Mouse (Mus musculus) forebrain, embryonic 13.5 days (tissue): ENCODE measurements around the gene Asprv1. TPM values are rescaled to one million over a fixed set of nuclear protein-coding genes. Genes with fewer than 3 reads are reported as not detected.

Experiments
- ATAC-seq: fragments of 200-750 bp; cut with Nextera tagmentation; 2 replicates; pipeline ENCODE4 v1.8.0; 2017
- H3K27ac ChIP-seq: fragments of 300-500 bp; sonication (generic); 2 replicates; pipeline ENCODE4 v1.5.1; 2015; ENCODE audit warnings: inconsistent platforms, mild to moderate bottlenecking, moderate library complexity
- H3K27me3 ChIP-seq: fragments of 300-500 bp; sonication (generic); 2 replicates; pipeline ENCODE4 v1.6.1; 2015; ENCODE audit warnings: mild to moderate bottlenecking, inconsistent platforms
- H3K36me3 ChIP-seq: fragments of 300-500 bp; sonication (generic); 2 replicates; pipeline ENCODE4 v1.6.1; 2015; ENCODE audit warnings: mild to moderate bottlenecking, inconsistent platforms; ENCODE audit not compliant: poor library complexity, severe bottlenecking
- H3K4me1 ChIP-seq: fragments of 300-500 bp; sonication (generic); 2 replicates; pipeline ENCODE4 v1.6.1; 2015; ENCODE audit warnings: inconsistent platforms
- H3K4me2 ChIP-seq: fragments of 300-500 bp; sonication (generic); 2 replicates; pipeline ENCODE4 v1.6.1; 2015; ENCODE audit warnings: inconsistent platforms, mild to moderate bottlenecking, moderate library complexity
- H3K4me3 ChIP-seq: fragments of 300-500 bp; sonication (generic); 2 replicates; pipeline ENCODE4 v1.5.1; 2015; ENCODE audit warnings: mild to moderate bottlenecking, inconsistent platforms
- H3K9ac ChIP-seq: fragments of 300-500 bp; sonication (generic); 2 replicates; pipeline ENCODE4 v1.6.1; 2015; ENCODE audit warnings: mild to moderate bottlenecking, inconsistent platforms
- H3K9me3 ChIP-seq: fragments of 300-500 bp; sonication (generic); replicated peaks from 2 replicates; pipeline ENCODE4 v1.6.1; 2016; ENCODE audit warnings: inconsistent platforms
- WGBS: fragments of 180-500 bp; shearing (Covaris S2); methylation state at CpG from one replicate; pipeline ENCODE4 v1.1.7; 2015; 5-methylcytosine and 5-hydroxymethylcytosine counted together
- polyA plus RNA-seq: library from polyadenylated mRNA; unstranded; fragments of >200 nt; fragmentation: Nextera tagmentation; extraction: Ambion mirVana; gene quantifications from 2 replicates; pipeline ENCODE4 v1.2.1, GENCODE M21; 2015

The Asprv1 gene
- polyA plus RNA-seq: 0.45 and 0.67 TPM in 2 replicates

DNA sequence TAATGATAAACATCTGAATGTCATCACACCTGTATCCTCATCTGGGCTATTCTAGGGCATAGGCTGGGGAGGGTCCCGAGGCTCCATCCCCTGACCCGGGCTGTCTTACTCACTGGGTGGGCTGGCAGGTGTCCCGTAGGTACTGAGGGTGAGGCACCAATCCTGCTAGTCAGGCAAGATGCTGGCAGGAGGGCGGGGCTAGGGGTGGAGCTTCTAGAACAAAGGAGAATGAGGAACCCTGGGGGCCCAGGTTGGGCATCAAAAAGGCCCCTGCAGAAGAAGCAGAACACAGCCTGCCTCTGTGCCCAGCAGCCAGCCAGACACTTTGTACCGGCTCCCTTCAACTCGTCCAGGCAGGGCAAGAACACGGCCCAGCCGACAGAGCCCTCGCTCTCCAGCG is at the start of gene Asprv1:
TSS of gene Asprv1 (plus strand) at position 219 of the 400 bp plus-strand sequence.
- ATAC-seq: no peak
- Histone ChIP-seq H3K4me3 (no peak within 1 kb of the TSS), H3K4me1 (peaks cover 9% of the 10 kb centered on the region; the same call in 1 of the 2 replicates), H3K36me3 (no peaks in the 10 kb centered on the region), H3K9me3 (no peaks in the 10 kb centered on the region), H3K27ac (no peak within 1 kb of the TSS), H3K27me3 (no peaks in the 10 kb centered on the region), H3K4me2 (no peak within 1 kb of the TSS), H3K9ac (no peak within 1 kb of the TSS)
- WGBS: 53% methylated on average over 10 of the region's 10 CpGs

DNA sequence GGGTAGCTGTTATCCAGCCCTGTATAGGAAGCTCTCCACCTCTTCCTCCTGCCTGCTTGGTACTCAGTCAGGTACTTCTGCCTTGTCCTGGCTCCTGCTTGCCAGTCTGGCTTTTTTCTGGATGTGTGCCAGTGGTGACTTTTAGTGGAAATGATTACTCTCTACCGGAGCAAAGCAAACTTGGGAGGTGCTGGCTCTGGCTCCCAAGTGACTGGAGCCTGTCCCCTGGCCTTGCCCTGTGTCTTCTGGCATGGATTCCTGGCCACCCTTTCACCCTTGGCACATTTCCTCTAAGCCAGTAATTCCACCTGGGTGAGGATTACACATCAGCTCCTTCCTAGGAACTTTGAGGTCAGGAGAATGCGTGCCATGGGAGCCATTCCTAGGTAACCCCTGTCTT is 49.6 kb upstream of the Asprv1 start:
- Histone ChIP-seq H3K4me2 (no peak overlapping the region), H3K9me3 (no peaks in the 10 kb centered on the region), H3K27ac (no peak overlapping the region), H3K27me3 (no peaks in the 10 kb centered on the region), H3K36me3 (no peaks in the 10 kb centered on the region), H3K4me1 (0 out of 2 replicates have a peak, but pooled peaks cover 4% of the 10 kb centered on the region), H3K9ac (no peak overlapping the region), H3K4me3 (no peak overlapping the region)
- 76% methylated on average over 2 of the region's 2 CpGs for WGBS
- no peak for ATAC-seq

DNA sequence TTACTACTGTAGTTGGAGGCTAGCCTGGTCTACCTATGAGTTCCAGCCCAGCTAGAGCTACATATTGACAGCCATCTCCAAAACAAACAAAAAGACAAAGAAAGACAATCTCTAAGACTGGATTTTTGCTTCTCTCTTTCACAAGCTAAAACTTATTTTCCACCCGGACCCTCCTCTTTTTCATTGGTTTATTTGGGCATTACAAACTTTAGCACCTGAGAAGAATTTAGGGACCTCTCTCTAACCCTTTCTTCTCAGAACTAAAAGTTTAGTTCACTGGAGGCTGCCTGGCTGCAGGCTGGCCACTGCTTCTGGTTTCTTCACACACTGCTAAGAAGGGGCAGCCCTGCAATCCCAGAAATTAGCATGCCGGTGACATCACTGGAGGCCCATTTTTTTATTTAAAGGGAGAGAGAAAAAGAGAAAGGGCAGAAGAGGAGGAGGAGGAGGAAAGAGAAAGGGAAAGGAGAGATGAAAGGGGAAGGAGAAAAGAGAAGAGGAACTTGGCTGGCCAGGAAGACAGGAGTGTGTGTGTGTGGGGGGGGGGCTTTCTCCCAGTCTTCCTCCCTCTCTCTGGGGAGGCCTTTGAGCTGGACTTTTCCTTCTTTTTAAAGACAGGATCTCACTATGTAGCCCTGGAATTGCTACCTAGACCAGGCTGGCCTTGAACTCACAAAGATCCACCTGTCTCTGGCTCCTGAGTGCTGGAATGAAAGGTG is 48.7 kb upstream of the Asprv1 start:
- H3K9ac ChIP-seq: no peak overlapping the region
- WGBS: 58% methylated on average over 2 of the region's 2 CpGs

DNA sequence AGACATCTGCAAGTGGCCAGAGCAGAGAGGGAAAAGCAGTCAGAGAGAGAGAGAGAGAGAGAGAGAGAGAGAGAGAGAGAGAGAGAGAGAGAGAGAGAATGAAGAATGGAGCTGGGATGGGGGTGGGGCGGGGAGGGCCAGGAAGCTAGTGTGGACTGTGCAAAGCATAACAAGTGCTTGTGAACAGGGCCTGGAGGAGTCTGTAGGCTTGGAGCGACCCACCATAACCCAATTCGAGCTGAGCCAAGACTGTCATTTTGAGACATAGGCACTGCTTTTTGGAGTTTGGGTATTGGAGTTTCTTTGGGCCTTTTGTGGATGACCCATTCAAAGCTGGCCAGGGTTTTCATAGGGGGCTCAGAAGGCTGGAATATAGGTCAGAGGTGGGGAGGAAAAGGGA is 48.0 kb upstream of the Asprv1 start:
- H3K4me3 ChIP-seq: no peak overlapping the region
- no peak overlapping the region for H3K4me2 ChIP-seq
- 75% methylated on average over 3 of the region's 3 CpGs for WGBS
- ATAC-seq: no peak
- no peaks in the 10 kb centered on the region for H3K36me3 ChIP-seq
- no peaks in the 10 kb centered on the region for H3K9me3 ChIP-seq
- no peaks in the 10 kb centered on the region for H3K27me3 ChIP-seq
- no peak overlapping the region for H3K27ac ChIP-seq
- H3K9ac ChIP-seq: no peak overlapping the region
- peaks cover 14% of the 10 kb centered on the region for H3K4me1 ChIP-seq

More for the DNA sequence above, 48.7 kb upstream of the Asprv1 start:
- Histone ChIP-seq H3K9me3 (no peaks in the 10 kb centered on the region), H3K27me3 (no peaks in the 10 kb centered on the region), H3K4me3 (no peak overlapping the region), H3K36me3 (no peaks in the 10 kb centered on the region), H3K4me2 (no peak overlapping the region), H3K27ac (no peak overlapping the region), H3K4me1 (peaks cover 7% of the 10 kb centered on the region)
- ATAC-seq: no peak

DNA sequence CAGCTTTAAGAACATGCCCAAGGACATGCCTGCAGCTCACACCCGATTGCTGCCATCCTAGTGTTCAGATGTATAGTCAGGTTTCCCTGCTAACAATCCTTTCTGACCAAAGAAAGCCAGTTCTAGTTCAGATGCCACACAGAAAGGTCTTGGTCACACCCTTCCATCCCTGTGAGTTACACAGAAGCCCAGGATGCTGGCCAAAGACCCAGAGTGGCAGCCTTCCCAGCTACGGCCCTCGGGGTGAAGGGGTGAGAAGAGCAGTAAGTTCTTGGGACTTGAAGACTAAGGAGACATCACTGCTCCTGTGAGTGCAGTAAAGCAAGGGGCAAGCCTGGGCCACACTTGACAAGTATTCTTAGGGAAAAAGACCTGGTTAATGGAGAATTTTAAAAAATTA is 44.8 kb upstream of the Asprv1 start:
- no peaks in the 10 kb centered on the region for H3K36me3 ChIP-seq
- ATAC-seq: no peak
- peaks cover 21% of the 10 kb centered on the region for H3K4me1 ChIP-seq
- 93% methylated on average over 3 of the region's 3 CpGs for WGBS
- no peaks in the 10 kb centered on the region for H3K27me3 ChIP-seq
- H3K4me2 ChIP-seq: no peak overlapping the region
- H3K4me3 ChIP-seq: no peak overlapping the region
- H3K27ac ChIP-seq: no peak overlapping the region
- no peaks in the 10 kb centered on the region for H3K9me3 ChIP-seq
- no peak overlapping the region for H3K9ac ChIP-seq

DNA sequence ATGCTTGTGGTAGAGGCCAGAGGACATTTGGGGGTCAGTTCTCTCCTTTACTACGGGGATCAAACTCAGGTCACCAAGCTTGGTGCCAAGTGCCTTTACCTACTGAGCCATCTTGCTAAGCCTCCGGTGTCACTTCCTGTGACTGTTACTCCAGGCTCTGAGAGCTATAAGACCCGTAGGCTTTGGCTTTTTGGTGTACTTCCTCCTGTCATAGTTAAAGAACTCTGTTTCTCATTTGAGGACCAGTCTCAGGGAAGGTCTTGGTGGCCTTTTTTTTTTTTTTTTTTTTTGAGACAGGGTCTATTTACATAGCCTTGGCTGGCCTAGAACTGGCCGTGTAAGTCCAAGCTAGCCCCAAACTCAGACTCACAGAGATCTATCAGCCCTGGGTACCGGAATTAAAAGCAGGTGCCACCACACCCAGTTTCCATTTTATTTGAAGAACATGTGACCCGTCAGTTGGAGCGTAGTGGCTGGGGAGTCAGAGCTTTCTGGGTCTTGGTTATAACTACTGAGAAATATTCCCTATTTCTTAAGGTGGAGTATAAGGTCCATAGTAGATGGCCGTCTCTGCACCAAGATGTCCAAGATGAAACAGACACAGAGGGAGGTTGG is 44.3 kb upstream of the Asprv1 start:
- H3K4me2 ChIP-seq: no peak overlapping the region
- H3K36me3 ChIP-seq: no peaks in the 10 kb centered on the region
- no peak for ATAC-seq
- H3K9me3 ChIP-seq: no peaks in the 10 kb centered on the region
- 0 out of 2 replicates have a peak overlapping the region, but pooled peaks have one; percentile 94 for H3K27ac ChIP-seq
- peaks cover 21% of the 10 kb centered on the region for H3K4me1 ChIP-seq
- H3K4me3 ChIP-seq: no peak overlapping the region
- no peaks in the 10 kb centered on the region for H3K27me3 ChIP-seq
- WGBS: 93% methylated on average over 8 of the region's 8 CpGs
- no peak overlapping the region for H3K9ac ChIP-seq

DNA sequence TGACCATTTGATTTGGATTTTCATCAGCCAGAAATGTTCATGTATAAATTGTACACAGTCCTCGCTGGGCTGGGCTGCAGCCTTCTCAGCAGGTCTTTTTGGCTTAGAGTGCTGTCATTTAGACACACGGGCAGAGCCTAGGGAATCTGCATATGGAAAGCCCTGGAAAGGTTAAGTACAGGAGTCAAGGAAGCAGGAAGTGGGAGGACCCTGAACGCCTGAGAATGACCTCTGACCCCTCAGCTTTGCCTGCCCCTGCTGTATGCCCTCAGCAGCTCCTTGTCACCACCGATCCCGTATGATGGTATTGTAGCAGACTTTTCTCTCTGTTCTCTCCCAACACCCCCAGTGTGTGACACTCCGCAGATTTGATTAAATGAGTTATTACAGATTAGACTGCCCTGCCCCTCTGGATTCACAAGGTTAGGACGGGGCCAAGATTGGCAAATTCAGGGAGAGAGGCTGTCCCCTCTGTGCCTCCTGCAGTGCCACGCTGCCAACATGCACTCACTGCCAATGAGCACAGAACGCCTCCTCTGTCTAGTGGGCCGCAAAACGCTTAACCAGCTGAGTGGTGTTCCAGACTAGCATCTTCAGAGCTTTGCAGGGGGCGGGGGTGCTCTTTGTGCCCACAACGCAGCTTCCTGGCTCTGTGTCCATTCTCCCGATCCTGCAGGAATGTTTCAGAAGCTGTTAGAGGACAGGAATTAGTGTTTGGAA is 43.5 kb upstream of the Asprv1 start:
- Histone ChIP-seq H3K9ac (peak overlapping the region; percentile 70), H3K9me3 (no peaks in the 10 kb centered on the region), H3K36me3 (no peaks in the 10 kb centered on the region), H3K27me3 (no peaks in the 10 kb centered on the region), H3K4me1 (peaks cover 18% of the 10 kb centered on the region), H3K4me2 (peak overlapping the region; percentile 66), H3K4me3 (peak overlapping the region; percentile 35), H3K27ac (peak overlapping the region; percentile 94)
- peak; percentile 81 for ATAC-seq
- 33% methylated on average over 14 of the region's 14 CpGs for whole genome bisulfite sequencing

DNA sequence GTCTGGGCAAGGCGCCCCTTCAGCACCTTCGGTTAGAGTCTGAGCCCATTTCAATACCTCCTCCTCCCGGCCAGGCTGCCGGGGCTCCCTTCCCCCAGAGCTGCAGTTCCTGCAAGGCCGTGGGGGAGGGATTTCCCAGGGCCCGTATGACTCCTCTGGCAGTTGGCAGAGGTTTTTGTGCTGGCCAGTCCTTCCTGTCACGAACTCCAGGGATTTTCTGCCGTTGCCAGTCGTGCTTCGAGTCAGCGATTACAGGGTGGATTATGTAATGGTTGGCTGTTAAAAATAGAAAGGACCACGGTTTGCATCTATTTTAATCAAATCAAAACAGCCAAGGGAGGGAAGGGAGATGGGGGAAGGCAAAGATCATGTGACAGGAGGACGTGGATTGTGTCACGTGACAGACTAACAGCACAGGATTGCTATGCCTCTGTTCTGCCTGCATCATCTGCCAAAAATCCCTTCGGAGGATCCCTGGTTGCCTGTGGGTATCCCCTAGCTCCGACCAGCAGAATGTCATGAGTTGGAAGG is 42.8 kb upstream of the Asprv1 start:
- Histone ChIP-seq H3K27ac (peak overlapping the region; percentile 94), H3K9ac (peak overlapping the region; percentile 70), H3K4me2 (peak overlapping the region; percentile 66), H3K9me3 (no peaks in the 10 kb centered on the region), H3K4me3 (peak overlapping the region; percentile 35), H3K4me1 (peaks cover 18% of the 10 kb centered on the region), H3K36me3 (no peaks in the 10 kb centered on the region), H3K27me3 (no peaks in the 10 kb centered on the region)
- peak; percentile 93 for ATAC-seq
- 8% methylated on average over 16 of the region's 16 CpGs for WGBS

DNA sequence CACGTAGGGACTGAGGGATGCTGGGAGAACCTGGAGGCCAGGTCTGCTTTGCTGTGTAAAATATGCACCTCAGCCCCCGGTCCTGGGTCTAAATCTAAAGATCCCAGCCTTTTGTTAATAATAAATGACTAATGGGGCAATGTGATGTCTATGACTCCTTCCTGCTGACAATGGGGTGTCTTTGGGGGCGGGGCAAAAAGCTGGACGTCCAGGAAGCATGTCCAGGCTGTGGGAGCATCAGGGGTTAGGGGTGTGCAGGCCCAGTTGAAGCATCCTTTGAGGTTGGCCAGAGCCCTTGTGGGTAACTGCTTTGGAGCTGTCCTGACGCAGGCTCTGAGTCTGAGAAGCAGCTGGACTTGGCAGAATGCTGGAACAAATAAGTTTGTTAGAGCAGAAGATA is 41.9 kb upstream of the Asprv1 start:
- Histone ChIP-seq H3K4me1 (peaks cover 18% of the 10 kb centered on the region), H3K9me3 (no peaks in the 10 kb centered on the region), H3K4me2 (no peak overlapping the region), H3K4me3 (no peak overlapping the region), H3K9ac (no peak overlapping the region), H3K27me3 (no peaks in the 10 kb centered on the region), H3K36me3 (no peaks in the 10 kb centered on the region), H3K27ac (0 out of 2 replicates have a peak overlapping the region, but pooled peaks have one; percentile 94)
- WGBS: 74% methylated on average over 5 of the region's 5 CpGs
- no peak for ATAC-seq

DNA sequence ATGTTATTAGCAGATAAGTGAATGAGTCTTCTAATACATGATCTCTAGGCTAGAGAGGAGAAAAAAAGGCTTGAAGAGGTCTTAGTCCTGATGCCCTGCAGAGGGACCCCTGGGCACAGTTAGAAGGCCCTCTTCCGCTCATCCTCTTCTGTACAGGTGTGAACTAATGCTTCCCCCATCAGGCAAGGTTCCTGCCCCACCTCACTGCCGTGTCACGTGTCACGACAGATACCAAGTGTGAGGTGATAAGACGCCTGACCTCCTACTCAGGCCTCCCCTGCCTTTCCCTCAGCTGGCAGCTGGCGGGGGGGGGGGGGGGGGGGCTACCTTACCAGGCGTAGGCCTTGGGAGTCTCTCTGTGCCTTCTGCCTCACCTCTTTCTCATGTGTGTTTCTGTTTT is 39.5 kb upstream of the Asprv1 start:
- Histone ChIP-seq H3K36me3 (no peaks in the 10 kb centered on the region), H3K9me3 (no peaks in the 10 kb centered on the region), H3K4me1 (peaks cover 18% of the 10 kb centered on the region), H3K9ac (no peak overlapping the region), H3K27me3 (no peaks in the 10 kb centered on the region), H3K4me3 (no peak overlapping the region), H3K27ac (no peak overlapping the region), H3K4me2 (no peak overlapping the region)
- WGBS: 77% methylated on average over 7 of the region's 7 CpGs
- ATAC-seq: no peak

DNA sequence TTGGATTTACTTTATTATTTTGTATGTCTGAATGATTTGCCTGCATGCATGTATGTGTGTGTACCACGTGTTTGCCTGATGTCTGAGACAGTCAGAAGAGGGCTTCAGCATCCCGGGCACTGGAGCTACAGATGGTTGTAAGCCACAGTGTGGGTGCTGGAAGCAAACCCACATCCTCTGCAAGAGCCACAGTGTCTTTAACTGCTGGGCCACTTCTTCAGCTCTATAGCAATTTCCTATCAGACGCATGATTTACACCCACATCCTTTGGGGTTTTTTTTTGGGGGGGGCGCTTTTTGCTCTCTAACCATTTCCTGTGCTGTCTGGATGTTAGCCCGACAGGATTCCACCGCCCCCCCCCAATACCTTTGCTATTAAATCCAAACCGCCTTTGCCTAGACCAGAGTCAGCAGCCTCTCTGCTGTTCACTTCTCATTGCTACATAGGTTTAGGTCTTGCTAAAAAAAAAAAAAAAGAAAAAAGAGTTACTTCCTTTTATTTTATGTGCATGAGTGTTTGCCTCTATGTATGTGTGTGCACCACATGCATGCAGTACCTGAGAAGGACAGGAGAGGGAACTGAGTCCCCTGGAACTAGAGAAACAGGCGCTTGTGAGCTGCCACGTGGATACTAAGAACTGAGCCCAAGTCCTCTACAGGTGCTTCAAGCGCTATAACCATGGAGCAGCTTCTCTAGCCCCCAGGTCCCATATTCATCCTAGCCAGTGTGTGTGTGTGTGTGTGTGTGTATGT is 34.6 kb upstream of the Asprv1 start:
- Histone ChIP-seq H3K9me3 (no peaks in the 10 kb centered on the region), H3K27ac (no peak overlapping the region), H3K9ac (no peak overlapping the region), H3K4me2 (no peak overlapping the region), H3K4me1 (no peaks in the 10 kb centered on the region), H3K4me3 (no peak overlapping the region), H3K27me3 (peaks cover 4% of the 10 kb centered on the region; the same call in 1 of the 2 replicates), H3K36me3 (no peaks in the 10 kb centered on the region)
- 85% methylated on average over 10 of the region's 10 CpGs for WGBS
- ATAC-seq: no peak
